Mouse (Mus musculus): ENCODE data around the gene Olfr70.
A peak's percentile ranks its signal among the peaks of the same experiment; 100 is the strongest.

DNA sequence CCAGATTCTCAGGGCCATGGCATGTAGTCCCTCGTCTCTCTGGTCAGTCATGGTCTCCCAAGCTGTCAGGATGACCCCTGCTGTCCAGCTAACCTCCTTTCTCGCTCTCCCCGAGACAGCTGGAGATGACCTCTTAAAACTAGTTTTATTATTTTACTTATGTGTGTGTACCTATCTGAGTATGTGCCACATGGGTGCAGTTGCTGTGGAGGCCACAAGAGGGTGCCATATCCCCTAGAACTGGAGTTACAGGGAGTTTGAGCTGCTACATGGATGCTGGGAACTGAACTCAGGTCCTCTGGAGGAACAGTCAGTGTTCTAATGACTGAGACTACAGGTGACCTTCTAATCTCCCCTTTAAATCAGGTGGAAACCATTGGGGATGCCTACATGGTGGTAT is 50.8 kb downstream of the Olfr70 start:
- TF ChIP-seq EP300 (IDR thresholded peaks at IDR 0.05; ENCODE audit: low read depth) (no peak), CTCF (IDR thresholded peaks at IDR 0.05; ENCODE audit: low read depth) (peak; percentile 44)
